Mouse (Mus musculus): Measurements from ENCODE around the gene Slc6a13.

DNA sequence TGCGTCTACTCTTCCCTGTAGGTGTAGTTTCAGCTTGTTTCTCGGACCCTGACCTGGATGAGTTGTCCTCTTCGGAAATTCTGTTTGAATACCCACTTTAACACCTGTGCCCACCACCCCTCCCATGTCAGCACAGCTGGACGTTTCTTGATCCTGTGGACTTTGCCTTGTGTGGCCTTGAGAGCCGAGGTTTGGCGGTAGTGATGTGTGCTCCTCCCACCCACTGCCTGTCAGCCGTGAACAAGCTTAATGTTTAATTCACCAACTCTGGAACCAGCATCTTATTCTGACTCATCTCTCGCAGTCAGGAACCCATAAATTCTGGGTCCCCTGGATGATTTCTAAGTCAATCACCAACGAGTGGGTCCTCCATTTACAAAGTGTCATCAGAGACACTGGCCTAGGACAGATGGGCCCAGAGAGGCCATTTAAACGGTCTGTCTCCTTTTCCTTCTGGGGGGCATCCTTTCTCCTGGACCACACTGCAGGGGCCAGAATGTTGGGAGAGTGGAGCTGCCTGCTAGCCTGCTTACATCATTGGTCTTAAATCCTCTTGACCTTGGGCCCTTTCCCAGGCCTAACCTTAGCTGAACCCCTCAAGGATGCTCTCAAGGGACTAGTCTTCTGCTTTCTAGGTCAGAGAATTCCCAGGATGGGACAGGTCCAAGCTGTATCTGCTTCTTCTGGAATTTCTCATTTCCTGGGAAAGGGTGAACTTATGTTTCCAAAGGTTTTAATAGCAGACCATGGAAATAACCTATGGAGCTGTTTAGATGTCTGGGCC lies 71.4 kb downstream of the Slc6a13 start:
- TF ChIP-seq GATA1 (IDR thresholded peaks at IDR 0.05; ENCODE audit: borderline replicate concordance, low read length) (no peak), FLI1 (IDR thresholded peaks at IDR 0.05; ENCODE audit: low read length) (no peak)

Data from megakaryocyte, embryonic 14.5 days (primary cell).